Mouse (Mus musculus): ENCODE results near the gene Ipcef1. TPM values are rescaled to one million over a fixed set of nuclear protein-coding genes. Genes with fewer than 3 reads are reported as not detected.

Gene Ipcef1
- total and polyA plus RNA-seq, 3 experiments: 1.7 to 6.8 (median 4.1) TPM

DNA sequence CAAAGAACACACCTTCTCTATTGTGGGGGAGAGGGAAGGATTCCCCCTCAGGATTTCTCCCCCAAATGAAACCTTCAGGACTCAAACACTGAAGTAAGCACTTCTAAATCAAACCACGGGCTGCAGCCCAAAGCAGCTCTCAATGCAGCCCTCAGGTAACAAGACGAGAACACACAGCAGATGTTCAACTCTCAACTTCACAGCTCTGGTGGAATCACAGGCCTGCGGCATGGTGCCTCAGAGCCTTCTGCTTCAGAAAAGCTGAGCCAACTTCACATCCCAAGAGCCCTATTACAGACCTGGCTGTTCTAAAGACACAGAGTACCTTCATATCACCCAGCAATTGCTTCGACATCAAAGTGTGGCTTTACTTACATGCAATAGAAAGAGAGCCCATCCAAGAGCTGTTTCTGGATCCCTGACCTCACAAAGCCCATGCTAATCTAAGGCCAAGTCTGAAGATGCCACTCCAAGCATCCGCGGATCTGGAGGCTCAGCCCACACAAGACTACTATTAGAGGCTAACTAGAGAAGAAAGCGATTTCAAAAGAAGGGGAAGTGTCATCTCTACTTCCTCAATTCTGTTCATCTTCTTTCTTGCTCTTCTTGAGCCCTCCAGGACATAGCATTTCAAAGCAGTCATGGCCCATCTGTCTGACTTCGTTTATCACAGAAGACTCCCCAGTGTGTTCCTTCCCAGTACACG lies 11.6 kb upstream of the Ipcef1 start:
- Histone ChIP-seq H3K9me3 (replicated peaks; ENCODE audit: low read length) (no peaks in the 10 kb centered on the region), H3K27ac (ENCODE audit: insufficient read depth, low read depth) (peak overlapping the region; percentile 52; the same call in 1 of the 2 replicates), H3K4me1 (ENCODE audit: control insufficient read depth in 1 of 2, insufficient read depth in 2 of 2) (peaks cover 26 to 61% of the 10 kb centered on the region in 2 experiments), H3K36me3 (replicated peaks in 1 of 2; ENCODE audit: control insufficient read depth in 1 of 2, insufficient read depth in 1 of 2, low read length in 1 of 2) (no peaks in the 10 kb centered on the region), H3K4me3 (replicated peaks in 1 of 3; ENCODE audit: low read depth in 2 of 3, low read length in 2 of 3, poor library complexity in 1 of 3) (peak overlapping the region in 2 of 3 experiments; percentile 11 to 42), H3K27me3 (replicated peaks) (no peaks in the 10 kb centered on the region), H3K4me2 (ENCODE audit: insufficient read depth, low read depth, poor library complexity, severe bottlenecking) (peak overlapping the region; percentile 61), H3K79me2 (replicated peaks; ENCODE audit: control insufficient read depth, extremely low read depth, insufficient read depth, poor library complexity, severe bottlenecking) (no peaks in the 10 kb centered on the region), H3K9ac (ENCODE audit: insufficient read depth, low read depth) (0 out of 2 replicates have a peak overlapping the region, but pooled peaks have one; percentile 15)
- dilution Hi-C loops (cut with MboI; ENCODE audit: extremely low pct_ligation_motif_present, extremely low pct_unique_long_range_greater_than_20kb, low sequenced_read_pairs) (no loop called here), in situ Hi-C loops (cut with MboI; ENCODE audit: low pct_ligation_motif_present, low pct_unique_long_range_greater_than_20kb, low sequenced_read_pairs) (loop anchor here (5.0 to 25.0 kb wide), 2 partner anchors 42 to 1252 kb away; partner anchors contain the start of genes Fbxo5 and Mtrf1l)
- TF ChIP-seq CHD1 (IDR thresholded peaks at IDR 0.05; ENCODE audit: low read depth, low read length): no peak
- no peak for TF ChIP-seq MAX (IDR thresholded peaks at IDR 0.05; ENCODE audit: low read length)
- TF ChIP-seq GABPA (IDR thresholded peaks at IDR 0.05; ENCODE audit: insufficient replicate concordance, low read depth, low read length): no peak
- 0 out of 2 replicates have a peak, but pooled peaks have one; percentile 4 for TF ChIP-seq ETS1 (conservative IDR thresholded peaks at IDR 0.05; ENCODE audit: low read depth, low read length)
- no peak for TF ChIP-seq JUN (IDR thresholded peaks at IDR 0.05; ENCODE audit: insufficient read depth, low read depth, low read length)
- peak; percentile 64 for DNase-seq (ENCODE audit: extremely low read depth)

DNA sequence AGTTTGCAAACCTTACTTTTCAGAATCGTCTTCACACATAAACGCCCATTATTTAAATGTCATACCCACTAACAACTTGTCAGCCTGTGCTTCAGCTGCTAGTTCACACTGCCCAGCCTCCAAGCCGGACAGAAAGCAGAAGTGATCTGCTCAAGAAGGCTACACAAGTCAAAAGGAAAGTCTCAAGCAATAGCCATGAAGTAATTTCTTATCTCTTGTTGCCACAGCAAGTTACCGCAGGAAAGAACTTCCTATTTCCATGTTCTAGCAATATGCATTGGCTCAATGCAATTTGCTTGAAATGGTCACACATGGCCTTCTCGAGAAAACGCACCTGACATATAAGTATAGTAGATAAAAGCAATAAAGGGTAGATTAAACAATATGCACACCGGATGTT lies 10.7 kb upstream of the Ipcef1 start:
- Histone ChIP-seq H3K27ac (ENCODE audit: insufficient read depth, low read depth) (peak overlapping the region; percentile 52), H3K4me2 (ENCODE audit: insufficient read depth, low read depth, poor library complexity, severe bottlenecking) (peak overlapping the region; percentile 61)
- TF ChIP-seq EP300 (IDR thresholded peaks at IDR 0.05; ENCODE audit: low read length) (peak; percentile 100), BHLHE40 (IDR thresholded peaks at IDR 0.05; ENCODE audit: low read depth, low read length) (peak; percentile 86), POLR2AphosphoS2 (IDR thresholded peaks at IDR 0.05; ENCODE audit: low read depth, low read length) (no peak), CHD1 (IDR thresholded peaks at IDR 0.05; ENCODE audit: low read depth, low read length) (no peak), PAX5 (IDR thresholded peaks at IDR 0.05; ENCODE audit: low read length) (no peak), JUN (IDR thresholded peaks at IDR 0.05; ENCODE audit: insufficient read depth, low read depth, low read length) (peak; percentile 91), JUND (conservative IDR thresholded peaks at IDR 0.05; ENCODE audit: low read depth, low read length) (peak; percentile 94), USF1 (IDR thresholded peaks at IDR 0.05; ENCODE audit: low read depth, low read length) (no peak), HCFC1 (IDR thresholded peaks at IDR 0.05; ENCODE audit: low read depth, low read length) (no peak), ZMIZ1 (IDR thresholded peaks at IDR 0.05; ENCODE audit: low read depth, low read length) (no peak), POLR2A (IDR thresholded peaks at IDR 0.05; ENCODE audit: low read depth, low read length) (0 out of 2 replicates have a peak, but pooled peaks have one; percentile 24), CHD2 (IDR thresholded peaks at IDR 0.05; ENCODE audit: low read length) (peak; percentile 93), MYC (IDR thresholded peaks at IDR 0.05; ENCODE audit: low read depth, low read length) (peak; percentile 86; the same call in 1 of the 2 replicates), MEF2A (IDR thresholded peaks at IDR 0.05; ENCODE audit: borderline replicate concordance, low read depth, low read length) (peak; percentile 94), IRF4 (IDR thresholded peaks at IDR 0.05; ENCODE audit: low read depth, low read length) (peak; percentile 99), SMC3 (IDR thresholded peaks at IDR 0.05; ENCODE audit: low read depth, low read length) (no peak), SIN3A (IDR thresholded peaks at IDR 0.05; ENCODE audit: low read length) (peak; percentile 87), UBTF (IDR thresholded peaks at IDR 0.05; ENCODE audit: low read depth, low read length) (no peak), TBP (conservative IDR thresholded peaks at IDR 0.05; ENCODE audit: low read depth, low read length) (0 out of 2 replicates have a peak, but pooled peaks have one; percentile 36), USF2 (conservative IDR thresholded peaks at IDR 0.05; ENCODE audit: low read depth, low read length) (no peak), ETS1 (conservative IDR thresholded peaks at IDR 0.05; ENCODE audit: low read depth, low read length) (peak; percentile 95), ZC3H11A (IDR thresholded peaks at IDR 0.05; ENCODE audit: low read depth, low read length) (no peak), RAD21 (IDR thresholded peaks at IDR 0.05; ENCODE audit: low read depth, low read length) (peak; percentile 13; the same call in 1 of the 2 replicates), NELFE (IDR thresholded peaks at IDR 0.05; ENCODE audit: low read depth, low read length) (no peak), ZKSCAN1 (IDR thresholded peaks at IDR 0.05; ENCODE audit: borderline replicate concordance, low read depth, low read length) (no peak), MXI1 (IDR thresholded peaks at IDR 0.05; ENCODE audit: low read depth, low read length) (0 out of 2 replicates have a peak, but pooled peaks have one; percentile 29), ELF1 (IDR thresholded peaks at IDR 0.05; ENCODE audit: low read depth, low read length) (peak; percentile 57; the same call in 1 of the 2 replicates), E2F4 (IDR thresholded peaks at IDR 0.05; ENCODE audit: insufficient replicate concordance, low read depth, low read length) (no peak), CTCF (conservative IDR thresholded peaks at IDR 0.05 in 1 of 2, IDR thresholded peaks at IDR 0.05 in 1 of 2; ENCODE audit: low read depth in 2 of 2, low read length in 2 of 2) (no peak)

More for the DNA sequence above, 10.7 kb upstream of the Ipcef1 start:
- H3K9me3 ChIP-seq (replicated peaks; ENCODE audit: low read length): no peaks in the 10 kb centered on the region
- H3K27me3 ChIP-seq (replicated peaks): no peaks in the 10 kb centered on the region
- H3K79me2 ChIP-seq (replicated peaks; ENCODE audit: control insufficient read depth, extremely low read depth, insufficient read depth, poor library complexity, severe bottlenecking): no peaks in the 10 kb centered on the region
- H3K9ac ChIP-seq (ENCODE audit: insufficient read depth, low read depth): 0 out of 2 replicates have a peak overlapping the region, but pooled peaks have one; percentile 15
- peak; percentile 93 for DNase-seq (ENCODE audit: extremely low read depth)
- peak overlapping the region in 1 of 3 experiments; percentile 42 for H3K4me3 ChIP-seq (replicated peaks in 1 of 3; ENCODE audit: low read depth in 2 of 3, low read length in 2 of 3, poor library complexity in 1 of 3)
- no peaks in the 10 kb centered on the region for H3K36me3 ChIP-seq (replicated peaks in 1 of 2; ENCODE audit: control insufficient read depth in 1 of 2, insufficient read depth in 1 of 2, low read length in 1 of 2)
- dilution Hi-C loops (cut with MboI; ENCODE audit: extremely low pct_ligation_motif_present, extremely low pct_unique_long_range_greater_than_20kb, low sequenced_read_pairs): no loop called here
- H3K4me1 ChIP-seq (ENCODE audit: control insufficient read depth in 1 of 2, insufficient read depth in 2 of 2): peaks cover 26 to 66% of the 10 kb centered on the region in 2 experiments
- in situ Hi-C loops (cut with MboI; ENCODE audit: low pct_ligation_motif_present, low pct_unique_long_range_greater_than_20kb, low sequenced_read_pairs): loop anchor here (5.0 to 25.0 kb wide), 2 partner anchors 41 to 1251 kb away; partner anchors contain the start of genes Fbxo5 and Mtrf1l

All from CH12.LX (cell line).